Mouse (Mus musculus) macrophage (primary cell): Measurements from ENCODE around the gene Uba2. TPM values are rescaled to one million over a fixed set of nuclear protein-coding genes. Genes with fewer than 3 reads are reported as not detected.
"Not testable (repeated sequence)": the region's sequence is repeated elsewhere in the genome, so short reads cannot be mapped to it uniquely, and the experiment has no call there.

Experiments
- H3K27ac ChIP-seq: fragments of 350-480 bp; formaldehyde crosslinking; 2 replicates; pipeline ENCODE4 v1.9.0; 2021
- H3K36me3 ChIP-seq: fragments of 350-480 bp; formaldehyde crosslinking; 2 replicates; pipeline ENCODE4 v1.9.0; 2021; ENCODE audit errors: inconsistent target
- H3K4me3 ChIP-seq: fragments of 350-480 bp; formaldehyde crosslinking; 2 replicates; pipeline ENCODE4 v1.9.0; 2021; ENCODE audit errors: inconsistent target
- H3K79me2 ChIP-seq: fragments of 350-480 bp; formaldehyde crosslinking; 2 replicates; pipeline ENCODE4 v1.9.0; 2021; ENCODE audit errors: inconsistent target
- WGBS: methylation state at CpG from one replicate; pipeline ENCODE4 v1.1.7; 2026; ENCODE audit warnings: inconsistent platforms; ENCODE audit not compliant: missing documents; 5-methylcytosine and 5-hydroxymethylcytosine counted together
- polyA plus RNA-seq: library from polyadenylated mRNA; stranded (reverse); fragments of 250-400 nt; gene quantifications from 3 replicates; pipeline ENCODE4 v1.2.4, GENCODE M21; 2018; ENCODE audit warnings: inconsistent platforms
- total RNA-seq, 78 experiments: library from RNA; depleted of rRNA; stranded (reverse); fragments of 250-400 nt; gene quantifications; 1 replicate in 9 of 78; 2 replicates in 24 of 78; 3 replicates in 43 of 78; 4 replicates in 2 of 78; pipeline ENCODE4 v1.2.4; 2018; ENCODE audit warnings: inconsistent platforms in 56 of 78

Gene Uba2
- 100 to 1,000 TPM in 10 of 26 experiments, 10 to 100 TPM in 16; 33.9 to 154 (median 93.8) TPM for total RNA-seq (2018; cell fraction: chromatin; rRNA removed)
- 10 to 100 TPM; 35.9 to 54.7 (median 48.2) TPM for total RNA-seq (2018; cell fraction: cytosol; rRNA removed)
- total RNA-seq (2018; cell fraction: nucleus; rRNA removed), result 100 to 1,000 TPM in 1 of 26 experiments, 10 to 100 TPM in 25; 26.4 to 107 (median 43.7) TPM
- polyA plus RNA-seq, result 45.4 to 81.1 TPM (median 48.6 TPM) in 3 replicates

- 96% methylated on average over 3 of the region's 3 CpGs for WGBS
- H3K27ac ChIP-seq, result no peak within 1 kb of the TSS
- H3K79me2 ChIP-seq, result peaks cover 38% of the 10 kb centered on the region
- H3K36me3 ChIP-seq, result peaks cover 10% of the 10 kb centered on the region
- H3K4me3 ChIP-seq, result peak within 1 kb of the TSS; percentile 7; the same call in 1 of the 2 replicates
Measured at GRCm38 (mm10) chr7:34169454-34169853, at the start of gene Uba2. Gene Uba2, minus strand, starts transcription at chr7:34169599.

GRCm38 (mm10) chr7:34218496-34218895 is 49.1 kb upstream of the Uba2 start:
- H3K27ac ChIP-seq, result no peak overlapping the region
- no peak overlapping the region for H3K4me3 ChIP-seq
- peaks cover 67% of the 10 kb centered on the region; the same call in 1 of the 2 replicates for H3K36me3 ChIP-seq
- WGBS, result 73% methylated on average over 1 of the region's 1 CpGs
- H3K79me2 ChIP-seq, result peaks cover 36% of the 10 kb centered on the region

- no peak overlapping the region for H3K27ac ChIP-seq
- H3K4me3 ChIP-seq, result no peak overlapping the region
- peaks cover 33% of the 10 kb centered on the region for H3K79me2 ChIP-seq
- 92% methylated on average over 10 of the region's 10 CpGs for WGBS
- peaks cover 68% of the 10 kb centered on the region for H3K36me3 ChIP-seq
Measured at GRCm38 (mm10) chr7:34216474-34216873, 47.1 kb upstream of the Uba2 start.

GRCm38 (mm10) chr7:34215481-34215880 is 46.1 kb upstream of the Uba2 start:
- peaks cover 27% of the 10 kb centered on the region for H3K79me2 ChIP-seq
- 0 out of 2 replicates have a peak overlapping the region, but pooled peaks have one; percentile 10 for H3K27ac ChIP-seq
- no peak overlapping the region for H3K4me3 ChIP-seq
- H3K36me3 ChIP-seq, result peaks cover 68% of the 10 kb centered on the region
- WGBS, result 71% methylated on average over 9 of the region's 9 CpGs

- WGBS, result 20% methylated on average over 8 of the region's 8 CpGs
- peaks cover 67% of the 10 kb centered on the region for H3K36me3 ChIP-seq
- no peak overlapping the region for H3K4me3 ChIP-seq
- H3K79me2 ChIP-seq, result peaks cover 25% of the 10 kb centered on the region; the same call in 1 of the 2 replicates
- peak overlapping the region; percentile 10; the same call in 1 of the 2 replicates for H3K27ac ChIP-seq
Measured at GRCm38 (mm10) chr7:34214644-34215043, 45.2 kb upstream of the Uba2 start.

GRCm38 (mm10) chr7:34213281-34213680 is 43.9 kb upstream of the Uba2 start:
- 63% methylated on average over 7 of the region's 7 CpGs for WGBS
- Histone ChIP-seq H3K36me3 (peaks cover 68% of the 10 kb centered on the region), H3K4me3 (no peak overlapping the region), H3K79me2 (peaks cover 22% of the 10 kb centered on the region; the same call in 1 of the 2 replicates), H3K27ac (no peak overlapping the region)

GRCm38 (mm10) chr7:34208027-34208745 is 38.8 kb upstream of the Uba2 start:
- H3K79me2 ChIP-seq, result peaks cover 21% of the 10 kb centered on the region; the same call in 1 of the 2 replicates
- H3K36me3 ChIP-seq, result peaks cover 98% of the 10 kb centered on the region
- H3K4me3 ChIP-seq, result no peak overlapping the region
- 86% methylated on average over 9 of the region's 9 CpGs for WGBS
- H3K27ac ChIP-seq, result no peak overlapping the region

- peaks cover 97% of the 10 kb centered on the region for H3K36me3 ChIP-seq
- no peak overlapping the region for H3K4me3 ChIP-seq
- 93% methylated on average over 6 of the region's 6 CpGs for WGBS
- no peak overlapping the region for H3K27ac ChIP-seq
- H3K79me2 ChIP-seq, result peaks cover 3% of the 10 kb centered on the region; the same call in 1 of the 2 replicates
Measured at GRCm38 (mm10) chr7:34206331-34206730, 36.9 kb upstream of the Uba2 start.

GRCm38 (mm10) chr7:34202147-34202546 is 32.7 kb upstream of the Uba2 start:
- H3K36me3 ChIP-seq, result peaks cover 58% of the 10 kb centered on the region
- H3K4me3 ChIP-seq, H3K27ac ChIP-seq, H3K79me2 ChIP-seq: not testable (repeated sequence)
- 94% methylated on average over 10 of the region's 10 CpGs for WGBS

GRCm38 (mm10) chr7:34200829-34201228 is 31.4 kb upstream of the Uba2 start:
- H3K27ac ChIP-seq, result no peak overlapping the region

GRCm38 (mm10) chr7:34198346-34198745 is 28.9 kb upstream of the Uba2 start:
- peaks cover 20% of the 10 kb centered on the region for H3K36me3 ChIP-seq
- no peak overlapping the region for H3K4me3 ChIP-seq
- WGBS, result 50% methylated on average over 3 of the region's 3 CpGs
- no peak overlapping the region for H3K27ac ChIP-seq
- H3K79me2 ChIP-seq, result peaks cover 25% of the 10 kb centered on the region

More at GRCm38 (mm10) chr7:34200829-34201228, 31.4 kb upstream of the Uba2 start:
- Histone ChIP-seq H3K4me3 (no peak overlapping the region), H3K36me3 (peaks cover 44% of the 10 kb centered on the region), H3K79me2 (peaks cover 1% of the 10 kb centered on the region)
- WGBS, result 100% methylated on average over 2 of the region's 2 CpGs

- H3K36me3 ChIP-seq, result peaks cover 1% of the 10 kb centered on the region; the same call in 1 of the 2 replicates
- H3K27ac ChIP-seq, result peak within 1 kb of the TSS; percentile 50
- H3K4me3 ChIP-seq, result peak within 1 kb of the TSS; percentile 53
- peaks cover 36% of the 10 kb centered on the region for H3K79me2 ChIP-seq
- WGBS, result under 1% methylated on average over 66 of the region's 70 CpGs
Measured at GRCm38 (mm10) chr7:34196132-34197128, 27.0 kb upstream of the Uba2 start, which contains the start of gene Pdcd2l. Gene Pdcd2l, minus strand, starts transcription at chr7:34196661.

- 59% methylated on average over 3 of the region's 3 CpGs for WGBS
- peak overlapping the region; percentile 50 for H3K27ac ChIP-seq
- H3K4me3 ChIP-seq, result peak overlapping the region; percentile 53
- peaks cover 44% of the 10 kb centered on the region for H3K79me2 ChIP-seq
- no peaks in the 10 kb centered on the region for H3K36me3 ChIP-seq
Measured at GRCm38 (mm10) chr7:34195632-34196031, 26.2 kb upstream of the Uba2 start.

GRCm38 (mm10) chr7:34192825-34193224 is 23.4 kb upstream of the Uba2 start:
- Histone ChIP-seq H3K4me3 (no peak overlapping the region), H3K79me2 (peaks cover 46% of the 10 kb centered on the region), H3K36me3 (peaks cover 9% of the 10 kb centered on the region; the same call in 1 of the 2 replicates), H3K27ac (peak overlapping the region; percentile 58)
- 32% methylated on average over 5 of the region's 6 CpGs for WGBS
